Mouse (Mus musculus): ENCODE results near the gene Wdr91.

The Wdr91 gene

DNA sequence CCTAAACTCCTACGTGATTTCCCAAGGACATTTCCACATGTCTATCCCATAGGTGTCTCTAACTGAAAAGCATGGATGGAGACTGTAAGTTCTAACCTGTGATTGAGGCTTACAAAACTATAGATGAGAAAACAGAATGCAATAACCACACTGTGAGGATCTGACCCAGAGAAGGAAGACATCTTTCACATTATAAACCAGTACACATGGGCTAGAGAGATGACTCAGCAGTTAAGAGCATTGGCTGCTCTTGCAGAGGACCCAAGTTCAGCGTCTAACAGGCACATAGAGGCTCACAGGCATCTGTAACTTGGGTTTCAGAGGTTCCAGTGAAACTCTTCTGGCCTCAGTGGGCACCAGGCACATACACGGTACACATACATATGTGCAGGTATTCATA lies 3.8 kb upstream of the Wdr91 start:
- no peak for DNase-seq

DNA sequence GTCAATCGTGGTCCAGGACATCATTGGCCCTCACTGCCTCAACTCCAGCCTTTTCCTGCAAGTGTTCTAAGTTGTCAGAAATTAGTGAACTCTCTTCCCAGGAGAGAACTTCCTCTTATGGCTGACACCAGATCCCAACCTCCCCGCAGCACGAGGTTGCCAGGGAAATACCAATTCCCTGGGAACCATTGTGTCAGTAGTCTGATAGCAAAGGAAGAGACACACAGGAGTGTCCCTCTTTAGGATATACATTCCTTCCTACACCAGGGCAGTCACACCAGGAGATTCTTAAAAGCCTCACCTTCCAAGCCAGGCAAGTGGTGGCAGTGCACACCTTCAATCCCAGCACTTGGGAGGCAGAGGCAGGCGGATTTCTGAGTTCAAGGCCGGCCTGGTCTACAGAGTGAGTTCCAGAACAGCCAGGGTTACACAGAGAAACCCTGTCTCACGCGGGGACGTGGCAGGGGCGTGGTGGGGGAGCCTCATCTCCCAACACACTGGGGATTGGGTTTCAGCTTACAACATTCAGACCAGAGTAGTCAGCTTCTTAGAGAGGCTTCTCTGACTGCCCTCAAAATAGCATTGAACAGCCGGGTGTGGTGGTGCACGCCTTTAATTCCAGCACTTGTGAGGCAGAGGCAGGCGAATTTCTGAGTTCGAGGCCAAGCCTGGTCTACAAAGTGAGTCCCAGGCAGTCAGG lies 2.8 kb upstream of the Wdr91 start:
- DNase-seq = no peak

DNA sequence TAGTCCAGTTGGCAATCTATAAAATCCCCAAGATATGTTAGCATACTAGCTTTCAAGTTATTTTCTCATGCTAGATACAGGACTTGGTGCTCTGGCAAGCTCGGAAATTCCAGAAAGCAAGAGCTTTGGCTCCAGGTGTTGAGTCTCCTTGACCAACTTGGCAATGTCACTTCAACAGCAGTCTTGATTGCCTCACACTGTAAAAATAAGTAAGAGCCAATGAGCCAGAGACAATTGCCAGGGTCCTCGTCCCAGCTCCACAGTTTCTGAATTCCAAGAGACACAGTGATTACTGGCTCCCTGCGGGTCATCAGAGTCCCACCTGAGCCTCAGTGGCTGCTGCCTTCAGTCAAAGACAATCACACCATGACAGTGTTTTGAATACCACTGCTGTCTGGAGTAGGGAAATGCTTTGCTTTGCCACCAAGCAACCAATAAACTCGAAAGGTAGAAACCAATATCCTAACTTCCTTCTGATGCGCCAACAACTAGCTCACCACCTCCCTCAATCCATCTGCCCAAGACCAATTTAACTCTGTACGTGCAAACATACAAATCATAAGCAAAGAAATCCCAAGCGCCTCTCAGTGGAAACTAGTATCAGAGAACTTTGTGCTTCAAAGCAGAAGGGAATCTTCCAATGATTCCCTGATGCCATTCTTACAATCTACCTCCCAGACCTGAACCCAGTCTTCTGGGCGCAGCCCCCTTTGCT lies 888 bp downstream of the Wdr91 start:
- peak; percentile 51 for DNase-seq

DNA sequence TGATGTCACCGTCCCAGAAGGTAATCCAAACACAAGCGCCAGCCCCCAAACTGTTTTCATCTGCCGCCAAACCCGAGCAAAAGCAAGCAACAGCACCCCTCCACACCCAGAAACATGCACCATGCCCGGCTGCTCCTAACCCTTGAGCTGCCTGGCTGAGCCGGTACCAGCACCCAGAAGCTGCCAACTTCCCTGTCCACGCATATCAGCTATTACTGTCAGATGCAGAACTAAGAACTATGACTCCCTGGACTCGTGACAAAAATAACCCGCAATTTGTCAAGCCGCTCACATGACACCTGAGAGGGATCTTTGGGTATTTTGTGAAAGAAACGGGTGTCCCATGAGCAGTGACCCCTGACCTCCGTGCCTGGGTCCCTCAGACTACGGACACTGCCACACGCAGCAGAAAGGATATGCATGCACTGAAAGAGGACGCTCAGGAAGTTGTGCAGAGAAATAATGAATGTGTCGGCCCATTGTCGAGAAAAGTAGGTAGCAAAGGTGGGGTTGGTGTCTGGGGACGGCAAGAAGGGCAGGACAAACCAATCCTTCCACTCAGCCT lies 2.9 kb downstream of the Wdr91 start:
- DNase-seq = peak; percentile 48

DNA sequence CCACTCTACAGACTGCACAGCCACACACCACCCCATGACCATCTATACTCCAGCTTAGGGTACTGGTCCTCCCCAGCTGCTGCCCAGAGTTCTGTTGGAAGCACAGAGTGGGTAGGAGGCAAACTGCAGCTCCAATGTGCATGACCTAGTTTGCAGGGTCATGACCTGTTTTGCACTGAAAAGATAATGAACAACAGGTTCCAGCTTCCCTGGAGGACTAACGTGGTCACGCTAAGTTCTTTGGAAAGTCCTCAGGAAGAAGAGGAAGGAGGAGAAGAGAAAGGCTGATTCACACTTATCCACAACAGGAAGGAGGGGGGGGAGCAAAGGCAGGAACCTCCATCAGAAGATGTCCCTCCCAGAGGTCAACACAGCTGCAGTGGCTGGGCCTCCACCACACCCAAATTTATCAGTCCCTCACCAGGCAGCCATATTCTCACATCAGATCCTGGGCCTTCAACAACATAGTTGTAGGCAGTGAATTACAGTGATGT lies 3.5 kb downstream of the Wdr91 start:
- DNase-seq = peak; percentile 74

DNA sequence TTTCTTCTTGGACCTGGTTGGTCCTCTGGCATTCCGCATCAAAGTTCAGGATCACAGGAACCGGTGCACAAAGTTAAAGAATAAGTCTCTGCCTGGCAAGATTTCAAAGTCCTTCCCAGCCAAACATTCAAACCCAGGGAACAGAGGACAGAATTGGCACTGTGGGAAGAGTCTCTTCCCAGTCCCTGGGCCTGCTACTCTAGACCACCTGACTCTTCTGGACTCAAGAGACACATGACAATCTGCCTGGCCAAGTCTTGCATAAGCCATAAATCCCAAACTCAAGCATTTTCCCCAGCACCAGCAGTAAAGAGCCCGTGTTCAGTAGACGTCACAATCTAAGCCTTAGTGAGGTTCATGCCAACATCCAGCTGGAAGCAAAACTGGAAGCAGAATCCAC lies 4.0 kb downstream of the Wdr91 start:
- peak; percentile 91 for DNase-seq

DNA sequence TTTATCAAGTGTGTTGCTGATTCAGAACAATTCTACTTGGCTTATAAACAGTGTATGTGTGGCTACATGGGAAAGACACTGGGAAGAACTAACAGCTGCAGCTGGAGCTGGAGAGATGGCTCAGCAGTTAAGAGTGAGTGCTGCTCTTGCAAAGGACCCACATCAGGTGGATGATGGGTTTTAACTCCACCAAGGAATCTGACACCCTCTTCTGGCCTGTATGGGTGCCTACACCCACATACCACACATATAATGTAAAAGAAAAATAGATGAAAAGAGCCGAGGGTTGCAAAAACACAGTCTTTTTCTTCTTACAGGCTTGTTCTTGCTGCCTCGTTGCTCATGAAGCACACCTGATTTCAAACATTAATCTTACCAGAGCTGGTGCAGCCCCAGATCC lies 4.6 kb downstream of the Wdr91 start:
- no peak for DNase-seq

DNA sequence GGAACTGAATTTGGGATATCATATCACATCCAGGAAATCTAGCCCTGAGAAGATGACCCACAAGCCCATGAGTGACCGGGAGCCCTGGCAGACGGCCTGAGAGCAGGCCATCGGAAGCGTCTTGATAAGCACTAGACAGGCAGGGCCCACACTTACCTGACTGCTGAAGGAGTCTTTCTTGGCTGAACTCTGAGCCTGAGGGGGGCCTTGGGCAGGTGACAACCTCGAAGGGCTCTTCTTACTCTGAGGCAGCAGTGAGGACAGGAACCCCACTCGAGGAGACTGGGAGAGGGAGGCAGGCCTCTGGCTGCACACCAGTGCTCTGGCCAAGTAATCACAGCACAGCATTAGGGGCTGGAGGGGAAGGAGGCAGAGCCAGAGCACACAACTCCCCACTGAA lies 6.3 kb downstream of the Wdr91 start:
- DNase-seq = no peak

DNA sequence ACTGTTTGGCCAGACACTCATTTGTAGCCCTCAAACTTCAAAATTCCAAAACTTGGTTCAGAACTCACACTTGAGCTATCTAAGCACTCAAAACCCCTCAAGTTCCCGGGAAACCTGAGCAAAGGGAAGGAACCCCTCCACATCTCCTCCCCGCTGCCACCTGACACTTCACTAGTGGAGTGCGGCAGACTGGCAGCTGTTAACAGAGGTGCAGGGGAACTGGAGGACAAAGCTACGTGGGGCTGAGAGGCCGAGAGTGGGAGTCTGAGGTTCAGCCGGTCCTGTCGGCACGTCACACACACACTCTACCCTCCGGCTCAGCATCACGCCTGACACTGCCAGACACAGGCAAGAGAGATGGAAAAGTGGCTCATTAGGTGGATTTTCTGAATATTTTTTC lies 6.8 kb downstream of the Wdr91 start:
- no peak for DNase-seq

DNA sequence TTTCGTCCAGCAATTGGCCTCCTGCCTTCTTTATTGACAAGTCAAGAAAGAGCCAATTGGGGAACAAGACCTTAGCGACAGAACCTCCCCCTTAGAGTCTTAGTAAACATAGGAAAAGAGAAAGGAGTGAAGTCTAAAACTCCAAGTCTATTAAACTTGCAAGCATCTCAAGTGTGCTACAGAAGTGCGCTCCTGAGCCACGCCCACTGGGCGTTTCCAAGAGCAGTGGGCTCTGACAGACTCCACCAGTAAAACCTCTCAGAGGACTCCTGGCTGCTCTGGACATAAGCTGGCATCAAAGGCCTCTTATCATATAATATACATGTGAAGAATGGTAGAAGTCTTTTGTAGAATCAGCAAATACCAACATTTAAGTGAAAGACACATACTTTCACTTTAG lies 7.2 kb downstream of the Wdr91 start:
- DNase-seq = no peak

DNA sequence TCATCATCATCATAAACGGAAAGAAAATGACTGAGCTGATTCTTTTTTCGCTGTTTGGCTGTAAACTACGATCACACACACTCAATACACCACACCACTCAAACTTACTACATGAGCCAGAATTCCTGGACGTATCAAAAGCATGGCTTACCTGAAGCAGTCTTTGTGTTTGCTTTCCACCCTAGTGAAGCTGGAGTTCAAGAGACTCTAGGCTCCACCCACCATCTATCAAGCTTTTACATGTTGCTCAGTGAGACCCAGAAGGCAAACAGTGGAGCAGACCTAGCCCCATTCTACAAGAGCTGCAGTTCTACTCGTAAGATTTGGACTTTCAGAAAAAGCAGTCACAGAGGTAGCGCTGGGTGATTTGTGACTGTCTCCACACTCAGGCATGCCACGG lies 8.1 kb downstream of the Wdr91 start:
- DNase-seq = no peak

DNA sequence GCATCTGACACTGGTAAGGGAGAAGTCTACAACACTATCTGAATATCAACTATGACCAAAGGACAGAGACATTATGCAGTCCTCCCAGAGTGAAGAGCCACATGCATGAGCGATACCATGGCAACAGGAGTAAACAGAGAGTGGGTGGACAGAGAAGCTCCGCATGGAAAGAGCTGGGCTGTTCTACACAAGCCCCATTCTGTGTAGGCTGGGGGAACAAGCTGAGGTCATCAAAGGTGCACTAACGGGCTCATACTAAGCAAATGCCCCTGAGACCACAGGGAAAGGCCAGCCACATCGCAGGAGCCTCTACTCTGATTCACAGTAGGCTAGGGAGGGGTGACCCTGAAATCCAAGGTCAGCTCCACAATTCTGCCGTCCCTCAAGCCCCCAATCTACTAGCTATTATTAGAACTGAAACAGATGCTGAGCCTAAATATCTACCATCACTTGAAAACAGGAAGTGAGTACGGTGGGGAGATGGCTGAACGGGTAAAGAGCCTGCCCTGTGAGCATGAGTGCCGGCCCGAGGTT lies 8.7 kb downstream of the Wdr91 start:
- no peak for DNase-seq

DNA sequence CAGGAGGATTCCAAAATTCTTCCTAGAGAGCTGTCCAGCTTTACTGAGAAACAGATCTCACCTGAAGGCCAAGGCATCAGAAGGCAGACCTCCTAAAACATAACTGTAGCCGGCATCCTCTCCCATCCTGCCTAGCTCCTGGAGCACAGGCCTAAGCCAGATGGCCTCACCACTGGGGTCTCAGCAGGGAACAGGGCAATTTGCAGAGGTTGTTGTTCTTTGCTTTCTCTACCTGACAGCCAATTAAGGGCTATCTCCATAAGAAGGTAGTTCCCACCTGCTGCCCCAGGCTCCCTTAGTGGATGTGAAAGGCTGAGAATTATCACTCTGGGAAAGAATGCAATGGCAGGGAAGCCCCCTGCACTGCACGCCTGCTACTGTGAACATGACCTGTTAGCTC lies 9.7 kb downstream of the Wdr91 start:
- no peak for DNase-seq

DNA sequence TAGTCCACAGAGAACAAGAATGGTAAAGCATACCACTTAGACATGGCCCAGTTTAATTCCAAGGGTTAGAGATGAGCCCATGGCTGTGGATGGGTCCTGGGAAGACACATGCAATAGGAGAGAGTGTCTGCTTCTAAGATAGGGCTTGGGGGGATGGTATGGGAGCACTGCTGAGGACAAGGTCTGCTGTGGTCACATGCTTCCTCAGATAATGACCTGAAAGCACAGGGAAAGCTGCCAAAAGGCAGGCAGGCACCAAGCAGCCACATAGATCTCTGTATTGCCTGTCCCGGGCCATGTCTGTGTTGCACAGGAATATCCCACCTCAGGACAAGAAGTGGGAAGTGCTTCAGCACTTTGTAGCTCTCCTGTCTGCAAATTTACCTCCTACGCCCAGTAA lies 11.5 kb downstream of the Wdr91 start:
- peak; percentile 73 for DNase-seq

DNA sequence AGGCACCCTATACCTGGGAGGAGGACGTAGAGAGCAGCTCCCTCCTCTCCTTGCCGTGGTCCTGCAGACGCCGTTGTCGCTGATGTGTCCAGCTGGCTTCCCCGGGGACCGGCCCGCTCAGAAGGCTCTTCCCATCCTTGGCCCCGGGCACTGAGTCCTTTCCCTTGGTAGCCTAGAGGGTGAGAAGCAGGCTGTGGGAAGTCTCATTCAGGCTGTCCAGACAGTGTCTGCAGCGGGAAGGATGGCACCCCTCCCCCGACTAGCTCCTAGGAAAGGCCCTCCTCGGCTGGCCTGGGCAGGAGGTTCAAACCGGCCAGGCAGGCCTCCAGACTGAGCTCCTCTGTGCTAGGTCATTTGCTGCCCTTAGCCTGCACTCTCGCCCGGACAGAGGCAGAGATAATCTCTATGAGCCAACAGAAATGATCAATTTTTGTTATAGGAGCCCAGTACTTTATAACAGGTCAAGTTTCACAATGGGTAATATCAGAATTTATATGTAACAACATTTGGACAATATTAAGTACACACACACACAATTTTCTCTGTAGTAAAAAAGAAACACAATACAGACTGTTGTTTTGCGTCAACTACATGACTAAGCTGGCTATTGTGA lies 14.4 kb downstream of the Wdr91 start:
- DNase-seq = no peak

DNA sequence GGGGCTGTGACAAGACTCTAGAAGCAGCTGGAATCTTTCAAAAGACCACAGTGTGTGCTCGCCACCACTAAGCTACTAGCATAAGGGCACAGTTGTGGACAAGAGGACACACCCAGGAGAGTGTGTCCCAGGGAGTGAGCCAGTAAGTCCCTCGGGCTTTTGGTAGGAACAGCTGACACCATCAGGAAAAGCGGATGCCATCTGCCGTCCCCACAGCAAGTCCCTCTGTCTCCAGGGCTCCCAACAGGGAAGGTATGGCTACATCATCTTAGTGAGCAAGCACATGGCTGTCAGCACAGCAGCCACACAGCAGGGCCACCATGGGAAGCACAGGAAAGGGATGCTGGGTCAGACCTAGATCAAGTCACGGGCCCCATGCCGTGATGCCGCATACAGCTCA lies 15.1 kb downstream of the Wdr91 start:
- DNase-seq = no peak

DNA sequence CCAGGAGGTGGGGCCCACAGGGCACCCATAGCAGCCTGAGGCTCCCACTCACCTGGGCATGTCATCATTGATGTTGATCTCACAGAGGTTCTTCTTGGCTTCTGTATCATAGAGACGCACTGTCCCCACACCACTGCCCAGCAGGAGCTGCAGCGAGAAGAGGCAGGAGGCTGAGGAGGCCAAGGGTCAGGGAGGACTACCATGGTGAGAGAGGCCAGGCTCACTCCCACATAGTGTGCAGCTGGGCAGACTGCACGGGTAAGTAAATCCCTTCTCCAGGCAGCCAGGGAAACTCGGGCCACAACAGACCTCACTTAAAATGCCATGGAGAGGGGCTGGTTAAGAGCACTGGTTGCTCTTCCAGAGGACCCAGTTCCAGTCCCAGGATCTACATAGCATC lies 21.5 kb downstream of the Wdr91 start:
- no peak for DNase-seq

DNA sequence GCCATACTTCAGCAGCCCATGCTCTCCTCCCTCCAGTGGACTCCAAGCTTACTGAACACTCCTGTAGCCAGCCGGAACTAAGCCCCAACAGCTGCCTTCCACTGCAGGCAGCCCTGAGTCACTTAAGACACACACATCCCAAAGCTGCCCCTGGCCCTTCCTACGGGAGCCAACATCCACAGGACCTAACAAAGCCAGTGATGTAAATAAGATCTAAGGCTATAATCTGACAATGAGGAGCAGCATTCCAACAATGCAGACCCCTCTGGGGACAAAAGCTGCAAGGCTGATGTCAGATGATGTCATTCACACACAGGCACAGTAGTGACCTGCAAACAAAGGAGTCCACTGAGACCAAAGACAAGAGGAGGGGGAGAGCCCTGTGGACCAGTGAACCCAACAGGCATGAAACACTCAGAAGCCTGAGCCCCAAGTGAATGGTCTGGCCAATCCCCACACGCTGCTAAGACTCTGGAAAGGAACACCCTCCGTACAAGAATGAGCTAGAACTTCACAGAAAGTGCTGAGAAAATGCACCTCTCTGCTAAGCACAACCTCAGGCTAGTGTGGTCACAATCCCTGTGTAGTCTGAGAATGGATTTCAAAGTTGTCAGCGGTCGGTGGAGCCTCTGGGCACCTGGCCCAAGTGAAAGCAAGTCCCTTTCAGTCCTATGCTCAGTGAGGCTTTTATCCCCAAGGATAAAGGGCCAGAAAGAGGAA lies 23.4 kb downstream of the Wdr91 start:
- no peak for DNase-seq

DNA sequence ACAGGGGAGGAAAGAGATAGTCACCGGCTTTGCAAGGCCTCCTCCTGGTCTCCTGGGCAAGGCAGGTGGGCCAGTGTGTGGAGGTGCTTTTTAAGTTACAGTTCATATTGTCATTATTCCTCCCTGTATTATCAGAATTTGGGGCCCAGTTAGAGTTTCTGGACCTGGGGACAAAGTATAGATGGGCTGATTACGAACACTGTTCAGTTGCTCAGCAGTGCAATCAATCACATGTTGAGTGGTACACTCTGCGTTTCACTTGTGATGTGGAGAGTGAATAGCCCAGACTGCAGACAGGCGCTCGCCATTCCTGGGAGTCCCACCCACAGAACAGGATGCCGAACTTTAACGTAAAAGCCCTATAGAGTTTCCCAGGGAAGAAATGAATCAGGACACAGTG lies 26.0 kb downstream of the Wdr91 start:
- DNase-seq = no peak

DNA sequence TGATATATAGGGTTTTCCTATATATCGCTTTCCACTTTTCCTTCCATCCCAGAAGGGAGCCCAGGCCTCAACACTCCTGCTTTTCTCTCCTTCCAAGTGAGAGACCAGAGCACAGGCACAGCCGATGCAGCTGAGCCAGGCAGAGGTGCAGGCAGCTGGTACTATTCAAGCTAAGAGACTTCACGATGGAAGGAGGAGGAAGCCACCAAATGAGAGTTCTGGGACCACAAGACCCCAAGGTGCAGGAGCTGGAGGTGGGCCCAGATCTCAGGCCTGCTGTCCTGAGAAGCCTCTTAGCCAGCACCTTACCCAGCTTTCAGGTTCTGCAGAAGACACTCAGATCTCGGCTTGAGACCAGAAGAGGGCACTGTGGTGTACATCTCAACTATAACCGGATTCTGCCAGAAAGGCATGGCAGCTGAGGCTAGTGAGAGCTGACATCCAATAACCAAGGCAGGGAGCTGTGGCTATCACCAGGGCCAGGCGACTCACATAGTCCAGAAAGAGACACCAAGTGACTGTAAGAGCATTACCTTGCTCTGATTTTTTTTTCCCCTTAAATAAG lies 30.7 kb downstream of the Wdr91 start:
- peak; percentile 65 for DNase-seq

DNA sequence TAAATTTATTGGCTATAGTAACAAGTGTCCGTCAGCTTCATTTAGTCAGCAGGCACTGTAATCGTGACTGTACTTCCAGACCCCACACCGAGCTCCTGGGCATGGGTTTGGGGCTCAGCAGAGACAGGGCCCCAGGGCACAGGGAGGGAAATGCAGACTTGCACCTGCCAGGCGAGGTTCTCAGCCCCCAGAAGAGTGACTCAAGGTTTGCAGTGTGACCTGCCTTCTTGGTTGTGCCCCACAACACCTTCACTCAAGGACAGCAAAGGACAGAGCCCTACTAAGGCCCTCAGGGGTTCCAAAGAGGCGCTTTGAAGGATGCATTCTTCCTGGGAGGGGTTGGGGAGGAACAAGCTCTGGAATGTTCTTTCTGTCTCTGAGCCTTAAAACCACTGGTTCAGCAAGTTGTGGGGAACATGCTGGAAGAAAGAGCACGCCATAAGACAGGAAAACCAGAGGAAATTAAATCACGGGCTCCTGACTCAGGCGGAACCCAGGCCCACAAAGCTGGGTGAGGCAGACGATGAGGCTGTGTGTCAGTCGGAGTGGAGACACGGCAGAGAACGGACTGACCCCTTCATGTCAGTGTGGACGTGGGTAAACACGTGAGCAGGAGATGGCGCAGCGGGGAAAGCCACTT lies 31.5 kb downstream of the Wdr91 start:
- no peak for DNase-seq
